20 mouse cellular contexts compared by ENCODE assay signal in the genomic region with DNA sequence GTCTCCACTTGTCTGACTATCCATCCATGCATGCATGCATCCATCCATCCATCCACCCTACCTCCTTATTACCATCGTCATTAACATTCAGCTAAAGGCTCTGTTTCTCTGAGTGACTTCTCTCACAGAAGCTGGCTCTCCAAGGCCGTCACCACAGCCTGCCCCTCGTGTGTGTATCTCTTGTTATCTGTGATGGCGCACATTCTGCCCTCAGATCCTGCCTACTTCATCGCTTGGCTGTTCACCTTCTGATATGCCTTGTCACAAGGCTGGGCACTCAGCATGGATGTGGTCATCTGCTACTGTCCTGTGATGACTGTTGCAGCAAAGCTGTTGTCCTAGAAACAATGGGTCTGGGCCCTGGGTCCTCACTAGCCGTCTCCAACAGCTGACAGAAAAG. TPM values are rescaled to one million over a fixed set of nuclear protein-coding genes. Genes with fewer than 3 reads are reported as not detected.
A peak's percentile ranks its signal among the peaks of the same experiment; 100 is the strongest.
DNase-seq lines count a peak whose midpoint lies in the region; ATAC-seq and TF ChIP-seq lines count a peak whose summit lies in the region.
"Had no signal": no experiment of that assay in that cellular context is flagged by ENCODE, and none has a peak within 500 bp of the region (broad histone marks: within the 10 kb centered on the region; RNA-seq: fewer than 3 reads in every experiment).

No protein-coding gene starts in this region.

- no peaks in the 10 kb centered on the region for H3K9me3 ChIP-seq in limb, embryonic 13.5 days
- H3K9me3 ChIP-seq in limb, embryonic 10.5 days (replicated peaks): no peaks in the 10 kb centered on the region
- no peaks in the 10 kb centered on the region for H3K9me3 ChIP-seq in intestine, embryonic 15.5 days
- H3K9me3 ChIP-seq: embryonic facial prominence, embryonic 12.5 days; forebrain, embryonic 12.5 days; heart, embryonic 10.5 days had no signal

- no peaks in the 10 kb centered on the region; the same call in 1 of the 2 replicates for H3K4me1 ChIP-seq in limb, embryonic 13.5 days
- H3K4me1 ChIP-seq in limb, embryonic 10.5 days: peaks cover 8% of the 10 kb centered on the region; the same call in 1 of the 2 replicates
- no peaks in the 10 kb centered on the region; the same call in 1 of the 2 replicates for H3K4me1 ChIP-seq in bone marrow, adult 2 months (ENCODE audit: control insufficient read depth, insufficient read depth, low read length)
- peaks cover 29% of the 10 kb centered on the region for H3K4me1 ChIP-seq in intestine, embryonic 15.5 days (replicated peaks)
- H3K4me1 ChIP-seq: embryonic facial prominence, embryonic 12.5 days had no signal

- H3K36me3 ChIP-seq in limb, embryonic 13.5 days: peaks cover 46% of the 10 kb centered on the region
- H3K36me3 ChIP-seq in limb, embryonic 10.5 days: peaks cover 47% of the 10 kb centered on the region
- H3K36me3 ChIP-seq in intestine, embryonic 15.5 days: peaks cover 20% of the 10 kb centered on the region

- TF ChIP-seq CTCF in bone marrow, adult 2 months (IDR thresholded peaks at IDR 0.05; ENCODE audit: control insufficient read depth, insufficient read depth, low read length): no peak

- H3K27me3 ChIP-seq in limb, embryonic 13.5 days: no peaks in the 10 kb centered on the region
- H3K27me3 ChIP-seq in limb, embryonic 10.5 days (ENCODE audit: low read depth, poor library complexity, severe bottlenecking): no peaks in the 10 kb centered on the region
- no peaks in the 10 kb centered on the region for H3K27me3 ChIP-seq in intestine, embryonic 15.5 days (replicated peaks)
- H3K27me3 ChIP-seq: embryonic facial prominence, embryonic 12.5 days; forebrain, embryonic 12.5 days had no signal

- ATAC-seq in limb, embryonic 13.5 days (ENCODE audit: low FRiP score, low read depth): no peak
- peak; percentile 89 for ATAC-seq in erythroid progenitor cell, adult 5-6 weeks (replicated peaks; ENCODE audit: low FRiP score, poor library complexity, severe bottlenecking)
- ATAC-seq in megakaryocyte, adult 5-6 weeks (ENCODE audit: poor library complexity, severe bottlenecking): 0 out of 2 replicates have a peak, but pooled peaks have one; percentile 24
- ATAC-seq in intestine, embryonic 15.5 days: no peak

- intact Hi-C loops in left cerebral cortex, postnatal 4 days (cut with DNase I): no loop called here

- peak overlapping the region; percentile 31; the same call in 1 of the 2 replicates for H3K9ac ChIP-seq in limb, embryonic 13.5 days
- H3K9ac ChIP-seq in intestine, embryonic 15.5 days: no peak overlapping the region
- H3K9ac ChIP-seq: embryonic facial prominence, embryonic 12.5 days; forebrain, embryonic 12.5 days; lung, embryonic 14.5 days had no signal

- H3K4me2 ChIP-seq in limb, embryonic 13.5 days (replicated peaks): no peak overlapping the region
- no peak overlapping the region for H3K4me2 ChIP-seq in intestine, embryonic 15.5 days (replicated peaks)
- H3K4me2 ChIP-seq: embryonic facial prominence, embryonic 12.5 days; forebrain, embryonic 12.5 days; lung, embryonic 14.5 days had no signal

- no peak overlapping the region for H3K4me3 ChIP-seq in limb, embryonic 13.5 days
- no peak overlapping the region for H3K4me3 ChIP-seq in limb, embryonic 10.5 days
- H3K4me3 ChIP-seq in bone marrow, adult 2 months (replicated peaks; ENCODE audit: control insufficient read depth, low read depth, low read length): no peak overlapping the region
- H3K4me3 ChIP-seq in intestine, embryonic 15.5 days (replicated peaks): no peak overlapping the region
- H3K4me3 ChIP-seq: embryonic facial prominence, embryonic 12.5 days; forebrain, embryonic 12.5 days; heart, embryonic 10.5 days had no signal

- no peak for TF ChIP-seq POLR2A in bone marrow, adult 2 months (IDR thresholded peaks at IDR 0.05; ENCODE audit: borderline replicate concordance, control insufficient read depth, low read depth, low read length)

- 81% methylated on average over 6 of the region's 6 CpGs for WGBS in limb, embryonic 13.5 days
- WGBS in limb, embryonic 10.5 days: 83% methylated on average over 6 of the region's 6 CpGs
- WGBS in bone marrow, adult 2 months: 67% methylated on average over 6 of the region's 6 CpGs
- 71% methylated on average over 6 of the region's 6 CpGs for WGBS in intestine, embryonic 15.5 days

- H3K27ac ChIP-seq in limb, embryonic 13.5 days: no peak overlapping the region; the same call in 1 of the 2 replicates
- no peak overlapping the region for H3K27ac ChIP-seq in limb, embryonic 10.5 days
- H3K27ac ChIP-seq in bone marrow, adult 2 months (ENCODE audit: control insufficient read depth, insufficient read depth, low read depth, low read length, poor library complexity): peak overlapping the region; percentile 36
- H3K27ac ChIP-seq in intestine, embryonic 15.5 days: no peak overlapping the region
- H3K27ac ChIP-seq: forebrain, embryonic 12.5 days; heart, embryonic 10.5 days had no signal

- no peak for DNase-seq in limb, embryonic 10.5 days (ENCODE audit: low spot score)
- no peak for DNase-seq in left cerebral cortex, postnatal 4 days
- DNase-seq: adrenal gland, adult 2 months; cerebellum, adult 9-11 months; heart, postnatal 36 days; kidney, adult 8-10 months; kidney, postnatal 4 days; lung, embryonic 14.5 days; thymus, adult 2 months had no signal

RNA-seq across cellular contexts. Expression of gene Ly6g5c, which starts 3.3 kb away (rescaled TPM):
- not detected in 2 replicates for polyA plus RNA-seq in limb, embryonic 13.5 days (2015; fragmentation: Nextera tagmentation; extraction: Ambion mirVana)
- not detected in 2 replicates for polyA plus RNA-seq in limb, embryonic 10.5 days (2016; fragmentation: Nextera tagmentation; extraction: Ambion mirVana)
- not detected in 2 replicates for polyA plus RNA-seq in bone marrow, adult 2 months (2011; ENCODE audit: insufficient read depth, insufficient read length, low replicate concordance, missing spikeins)
- total RNA-seq in erythroid progenitor cell, adult 5-6 weeks (2015; ENCODE audit: low replicate concordance): not detected in 2 replicates
- not detected in 2 replicates for total RNA-seq in erythroid progenitor cell, adult 5-6 weeks (2017; ENCODE audit: low replicate concordance)
- not detected in 2 replicates for total RNA-seq in megakaryocyte, adult 5-6 weeks (2015)
- total RNA-seq in megakaryocyte, adult 5-6 weeks (2017): not detected in 2 replicates
- polyA plus RNA-seq in intestine, embryonic 15.5 days (2015; fragmentation: Nextera tagmentation; extraction: Ambion mirVana): not detected in 2 replicates
- not detected for total RNA-seq in left cerebral cortex, postnatal 4 days (2021)
- total RNA-seq: adrenal gland, adult 2 months; heart, postnatal 36 days; layer of hippocampus, postnatal 25 days; left cerebral cortex, postnatal 25 days had no signal
- polyA plus RNA-seq: adrenal gland, adult 2 months; C2C12; embryonic facial prominence, embryonic 12.5 days; forebrain, embryonic 12.5 days; heart, embryonic 10.5 days; lung, embryonic 14.5 days had no signal

RNA-seq across cellular contexts. Expression of gene Ly6g5b, which starts 10.5 kb away (rescaled TPM):
- polyA plus RNA-seq in limb, embryonic 13.5 days (2015; fragmentation: Nextera tagmentation; extraction: Ambion mirVana): 0.91 and 1.1 TPM in 2 replicates
- polyA plus RNA-seq in limb, embryonic 10.5 days (2016; fragmentation: Nextera tagmentation; extraction: Ambion mirVana): 1.4 and 1.7 TPM in 2 replicates
- polyA plus RNA-seq in bone marrow, adult 2 months (2011; ENCODE audit: insufficient read depth, insufficient read length, low replicate concordance, missing spikeins): 3.4 and 4.7 TPM in 2 replicates
- 2.2 and 8.8 TPM in 2 replicates for total RNA-seq in erythroid progenitor cell, adult 5-6 weeks (2015; ENCODE audit: low replicate concordance)
- not detected in 2 replicates for total RNA-seq in erythroid progenitor cell, adult 5-6 weeks (2017; ENCODE audit: low replicate concordance)
- 6.1 and 8.2 TPM in 2 replicates for total RNA-seq in megakaryocyte, adult 5-6 weeks (2015)
- total RNA-seq in megakaryocyte, adult 5-6 weeks (2017): 1.4 and 1.8 TPM in 2 replicates
- 0.83 and 0.85 TPM in 2 replicates for polyA plus RNA-seq in intestine, embryonic 15.5 days (2015; fragmentation: Nextera tagmentation; extraction: Ambion mirVana)
- 1 to 10 TPM in 1 of 2 experiments, under 1 TPM in 1; 0.81 to 2.3 TPM for total RNA-seq in left cerebral cortex, postnatal 4 days (2021)
- total RNA-seq: heart, postnatal 36 days had no signal

RNA-seq across cellular contexts. Expression of gene Abhd16a, which starts 15.7 kb away (rescaled TPM):
- 93.1 and 94.9 TPM in 2 replicates for polyA plus RNA-seq in limb, embryonic 13.5 days (2015; fragmentation: Nextera tagmentation; extraction: Ambion mirVana)
- polyA plus RNA-seq in limb, embryonic 10.5 days (2016; fragmentation: Nextera tagmentation; extraction: Ambion mirVana): 53.3 and 63.6 TPM in 2 replicates
- 48.7 and 73.1 TPM in 2 replicates for polyA plus RNA-seq in bone marrow, adult 2 months (2011; ENCODE audit: insufficient read depth, insufficient read length, low replicate concordance, missing spikeins)
- total RNA-seq in erythroid progenitor cell, adult 5-6 weeks (2015; ENCODE audit: low replicate concordance): 98.5 and 106 TPM in 2 replicates
- 84.5 and 97.3 TPM in 2 replicates for total RNA-seq in erythroid progenitor cell, adult 5-6 weeks (2017; ENCODE audit: low replicate concordance)
- 17.6 and 21.3 TPM in 2 replicates for total RNA-seq in megakaryocyte, adult 5-6 weeks (2015)
- total RNA-seq in megakaryocyte, adult 5-6 weeks (2017): 18.0 and 20.4 TPM in 2 replicates
- 92.1 and 96.4 TPM in 2 replicates for polyA plus RNA-seq in intestine, embryonic 15.5 days (2015; fragmentation: Nextera tagmentation; extraction: Ambion mirVana)
- 10 to 100 TPM; 66.7 to 73.6 TPM for total RNA-seq in left cerebral cortex, postnatal 4 days (2021)

RNA-seq across cellular contexts. Expression of gene Gpank1, which starts 16.5 kb away (rescaled TPM):
- polyA plus RNA-seq in limb, embryonic 13.5 days (2015; fragmentation: Nextera tagmentation; extraction: Ambion mirVana): 21.3 and 21.9 TPM in 2 replicates
- polyA plus RNA-seq in limb, embryonic 10.5 days (2016; fragmentation: Nextera tagmentation; extraction: Ambion mirVana): 33.9 and 35.8 TPM in 2 replicates
- polyA plus RNA-seq in bone marrow, adult 2 months (2011; ENCODE audit: insufficient read depth, insufficient read length, low replicate concordance, missing spikeins): 29.8 and 39.0 TPM in 2 replicates
- 15.9 and 33.9 TPM in 2 replicates for total RNA-seq in erythroid progenitor cell, adult 5-6 weeks (2015; ENCODE audit: low replicate concordance)
- 28.9 and 49.4 TPM in 2 replicates for total RNA-seq in erythroid progenitor cell, adult 5-6 weeks (2017; ENCODE audit: low replicate concordance)
- total RNA-seq in megakaryocyte, adult 5-6 weeks (2015): 22.6 and 24.6 TPM in 2 replicates
- total RNA-seq in megakaryocyte, adult 5-6 weeks (2017): 48.5 and 50.0 TPM in 2 replicates
- polyA plus RNA-seq in intestine, embryonic 15.5 days (2015; fragmentation: Nextera tagmentation; extraction: Ambion mirVana): 17.7 and 19.1 TPM in 2 replicates
- total RNA-seq in left cerebral cortex, postnatal 4 days (2021): 10 to 100 TPM; 10.7 to 12.1 TPM

RNA-seq across cellular contexts. Expression of gene Csnk2b, which starts 17.1 kb away (rescaled TPM):
- polyA plus RNA-seq in limb, embryonic 13.5 days (2015; fragmentation: Nextera tagmentation; extraction: Ambion mirVana): 279 and 284 TPM in 2 replicates
- 299 and 317 TPM in 2 replicates for polyA plus RNA-seq in limb, embryonic 10.5 days (2016; fragmentation: Nextera tagmentation; extraction: Ambion mirVana)
- polyA plus RNA-seq in bone marrow, adult 2 months (2011; ENCODE audit: insufficient read depth, insufficient read length, low replicate concordance, missing spikeins): 155 and 166 TPM in 2 replicates
- total RNA-seq in erythroid progenitor cell, adult 5-6 weeks (2015; ENCODE audit: low replicate concordance): 231 and 261 TPM in 2 replicates
- 118 and 134 TPM in 2 replicates for total RNA-seq in erythroid progenitor cell, adult 5-6 weeks (2017; ENCODE audit: low replicate concordance)
- 404 and 428 TPM in 2 replicates for total RNA-seq in megakaryocyte, adult 5-6 weeks (2015)
- total RNA-seq in megakaryocyte, adult 5-6 weeks (2017): 323 and 362 TPM in 2 replicates
- 248 and 271 TPM in 2 replicates for polyA plus RNA-seq in intestine, embryonic 15.5 days (2015; fragmentation: Nextera tagmentation; extraction: Ambion mirVana)
- total RNA-seq in left cerebral cortex, postnatal 4 days (2021): 100 to 1,000 TPM; 210 to 214 TPM

Comparison
In these comparisons a context has a peak if more than half of its experiments do, and no peak if none do; other contexts are left out.
1. ATAC-seq: peak in erythroid progenitor cell, adult 5-6 weeks (single experiment) and megakaryocyte, adult 5-6 weeks (single experiment); none in limb, embryonic 13.5 days (single experiment) and intestine, embryonic 15.5 days (single experiment).